Mouse (Mus musculus): ENCODE measurements around the gene Fgf3. TPM values are rescaled to one million over a fixed set of nuclear protein-coding genes. Genes with fewer than 3 reads are reported as not detected.

Gene Fgf3
- 2.0 and 3.2 TPM in 2 replicates for polyA plus RNA-seq (2014; fragmentation: Nextera tagmentation; extraction: Ambion mirVana)

DNA sequence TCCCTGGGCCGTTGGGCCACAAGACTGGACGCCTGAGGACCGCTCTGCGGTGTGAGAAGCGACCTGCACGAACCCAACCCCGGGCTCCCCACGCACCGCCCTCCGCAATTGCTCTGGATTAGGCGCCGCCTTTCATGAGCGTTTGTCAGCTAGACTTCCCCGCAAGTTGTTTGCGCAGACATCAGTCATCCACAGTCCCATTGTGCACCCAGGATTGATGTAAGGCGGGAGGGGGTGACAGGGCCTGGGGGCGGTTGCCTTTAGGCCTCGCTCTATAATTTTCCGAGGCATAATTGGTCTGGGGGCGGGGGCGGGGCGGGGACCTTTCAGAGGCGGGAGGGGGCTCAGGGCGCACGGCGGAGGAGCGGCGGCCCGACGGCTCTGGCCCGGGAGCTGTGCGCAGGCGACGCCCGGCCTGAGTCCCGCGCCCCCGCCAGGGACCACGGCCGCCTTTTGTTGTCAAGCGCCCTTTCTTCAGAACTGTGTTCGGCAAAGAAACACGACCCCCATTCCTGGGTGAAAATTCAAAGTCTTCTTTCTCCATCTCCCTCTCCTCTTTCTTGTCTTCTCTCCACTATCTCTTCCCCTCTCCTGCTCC, at the start of gene Fgf3:
Fgf3 (plus strand) TSS at position 193 of the 598 bp plus-strand sequence.
- Histone ChIP-seq H3K4me3 (ENCODE audit: low read depth, low read length) (peak within 1 kb of the TSS; percentile 38), H3K36me3 (ENCODE audit: control insufficient read depth, insufficient read depth, low read length) (no peaks in the 10 kb centered on the region), H3K4me2 (ENCODE audit: low read length) (peak within 1 kb of the TSS; percentile 58), H3K4me1 (ENCODE audit: control insufficient read depth, insufficient read depth, low read length) (no peaks in the 10 kb centered on the region), H3K9me3 (replicated peaks; ENCODE audit: control insufficient read depth, low read length) (no peaks in the 10 kb centered on the region), H3K27ac (ENCODE audit: low read depth, low read length) (no peak within 1 kb of the TSS), H3K27me3 (replicated peaks; ENCODE audit: control insufficient read depth, insufficient read depth, low read length) (peaks cover 55% of the 10 kb centered on the region), H3K9ac (ENCODE audit: low read length) (peak within 1 kb of the TSS; percentile 43)
- ATAC-seq (peak; percentile 46), DNase-seq (ENCODE audit: low spot score) (peak; percentile 33)
- 1% methylated on average over 35 of the region's 43 CpGs for WGBS

DNA sequence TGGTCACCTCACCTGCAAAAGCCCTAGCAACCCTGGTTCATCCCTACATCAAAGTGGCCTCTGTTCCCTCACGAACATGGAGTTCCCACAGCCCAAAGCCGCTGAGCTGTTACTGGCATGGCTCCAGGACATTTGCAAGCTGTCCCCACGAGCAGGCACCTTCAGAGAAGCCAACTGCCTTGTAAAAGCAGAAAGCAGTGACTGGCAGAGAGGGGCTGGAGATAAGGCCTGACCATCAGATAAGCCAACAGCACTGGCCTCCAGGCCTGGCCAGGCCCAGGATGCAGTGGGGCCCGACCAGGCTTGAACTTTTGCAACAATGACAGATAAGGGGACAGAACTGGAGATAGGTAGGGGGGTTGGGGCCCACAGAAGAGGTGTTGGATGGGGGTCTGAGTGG, 49.3 kb upstream of the Fgf3 start:
- no peak overlapping the region for H3K4me3 ChIP-seq (ENCODE audit: low read depth, low read length)
- no peak overlapping the region for H3K4me2 ChIP-seq (ENCODE audit: low read length)
- H3K9me3 ChIP-seq (replicated peaks; ENCODE audit: control insufficient read depth, low read length) = no peaks in the 10 kb centered on the region
- H3K27ac ChIP-seq (ENCODE audit: low read depth, low read length) = no peak overlapping the region
- no peaks in the 10 kb centered on the region for H3K36me3 ChIP-seq (ENCODE audit: control insufficient read depth, insufficient read depth, low read length)
- no peaks in the 10 kb centered on the region for H3K27me3 ChIP-seq (replicated peaks; ENCODE audit: control insufficient read depth, insufficient read depth, low read length)
- WGBS = 50% methylated on average over 4 of the region's 4 CpGs
- ATAC-seq (no peak), DNase-seq (ENCODE audit: low spot score) (peak; percentile 42)
- H3K4me1 ChIP-seq (ENCODE audit: control insufficient read depth, insufficient read depth, low read length) = no peaks in the 10 kb centered on the region
- H3K9ac ChIP-seq (ENCODE audit: low read length) = no peak overlapping the region

DNA sequence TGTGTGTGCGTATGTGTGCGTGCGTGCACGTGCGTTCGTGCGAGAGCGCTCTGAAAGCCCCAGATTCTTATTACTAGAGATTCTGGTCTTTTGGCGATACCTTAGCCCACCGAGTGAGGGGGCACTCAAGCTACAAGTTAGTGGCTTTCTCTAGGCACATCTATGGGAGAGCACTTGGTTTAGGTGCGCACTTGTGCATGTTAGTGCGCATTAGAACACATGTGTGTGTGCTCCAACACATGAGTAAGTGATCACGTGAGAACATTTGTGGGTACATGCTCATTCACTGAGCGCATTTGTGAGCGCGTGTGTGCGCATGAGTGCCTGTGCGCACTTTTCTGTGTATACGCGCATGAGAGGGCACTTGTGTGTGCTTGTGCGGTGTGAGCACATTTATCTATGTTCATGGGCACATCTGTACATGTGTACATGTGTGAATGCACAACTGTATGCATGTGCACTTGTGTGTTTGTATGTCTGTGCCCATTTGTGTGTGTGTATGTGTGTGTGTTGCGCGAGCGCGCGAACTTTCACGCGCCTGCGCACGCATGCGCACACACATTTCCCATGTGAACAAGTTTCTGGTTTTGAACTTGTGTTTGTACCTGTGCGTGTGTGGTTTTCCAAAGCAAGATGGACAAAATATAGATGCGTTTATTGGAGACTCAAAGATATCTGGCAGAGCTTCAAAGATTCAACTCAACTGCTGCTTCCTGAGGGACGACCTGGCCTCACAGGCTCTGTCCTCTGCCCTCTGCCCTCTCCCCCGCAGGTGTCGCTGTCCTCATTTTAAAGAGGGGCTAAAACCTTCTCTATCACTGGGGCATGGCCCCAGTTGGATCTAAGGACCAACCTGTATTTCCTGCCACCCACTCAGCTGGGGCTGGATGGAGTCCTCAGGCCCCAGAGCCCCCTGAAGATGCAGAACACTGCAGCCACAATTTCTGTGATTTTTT, 48.0 kb upstream of the Fgf3 start:
- ATAC-seq (0 out of 2 replicates have a peak, but pooled peaks have one; percentile 34), DNase-seq (ENCODE audit: low spot score) (peak; percentile 19)
- Histone ChIP-seq H3K4me2 (ENCODE audit: low read length) (peak overlapping the region; percentile 32), H3K9ac (ENCODE audit: low read length) (no peak overlapping the region), H3K9me3 (replicated peaks; ENCODE audit: control insufficient read depth, low read length) (no peaks in the 10 kb centered on the region), H3K4me1 (ENCODE audit: control insufficient read depth, insufficient read depth, low read length) (no peaks in the 10 kb centered on the region), H3K36me3 (ENCODE audit: control insufficient read depth, insufficient read depth, low read length) (no peaks in the 10 kb centered on the region), H3K27me3 (replicated peaks; ENCODE audit: control insufficient read depth, insufficient read depth, low read length) (no peaks in the 10 kb centered on the region), H3K4me3 (ENCODE audit: low read depth, low read length) (peak overlapping the region; percentile 3; the same call in 1 of the 2 replicates), H3K27ac (ENCODE audit: low read depth, low read length) (no peak overlapping the region)
- 55% methylated on average over 36 of the region's 36 CpGs for WGBS

DNA sequence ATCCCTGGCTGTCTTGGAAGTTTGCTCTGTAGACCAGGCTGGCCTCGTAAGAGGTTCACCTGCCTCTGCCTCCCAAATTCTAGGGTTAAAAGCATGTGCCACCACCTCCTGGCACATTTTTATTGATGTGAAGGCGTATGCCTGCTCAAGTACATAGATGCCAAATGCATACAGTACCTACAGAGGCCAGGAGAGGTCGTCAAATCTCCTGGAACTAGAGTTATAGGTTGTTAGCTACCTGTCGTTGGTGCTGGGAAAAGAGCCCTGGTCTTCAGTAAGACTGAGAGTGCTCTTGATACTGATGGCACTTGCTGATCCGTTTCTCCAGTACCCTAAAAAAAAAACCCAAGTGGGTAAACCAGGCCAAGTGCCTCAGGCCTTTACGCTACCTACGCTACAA, 46.5 kb upstream of the Fgf3 start:
- Histone ChIP-seq H3K27me3 (replicated peaks; ENCODE audit: control insufficient read depth, insufficient read depth, low read length) (no peaks in the 10 kb centered on the region), H3K27ac (ENCODE audit: low read depth, low read length) (no peak overlapping the region), H3K9ac (ENCODE audit: low read length) (no peak overlapping the region), H3K4me1 (ENCODE audit: control insufficient read depth, insufficient read depth, low read length) (no peaks in the 10 kb centered on the region), H3K4me3 (ENCODE audit: low read depth, low read length) (no peak overlapping the region), H3K9me3 (replicated peaks; ENCODE audit: control insufficient read depth, low read length) (no peaks in the 10 kb centered on the region), H3K36me3 (ENCODE audit: control insufficient read depth, insufficient read depth, low read length) (no peaks in the 10 kb centered on the region), H3K4me2 (ENCODE audit: low read length) (no peak overlapping the region)
- WGBS = 87% methylated on average over 7 of the region's 7 CpGs
- DNase-seq (ENCODE audit: low spot score) (no peak), ATAC-seq (no peak)

DNA sequence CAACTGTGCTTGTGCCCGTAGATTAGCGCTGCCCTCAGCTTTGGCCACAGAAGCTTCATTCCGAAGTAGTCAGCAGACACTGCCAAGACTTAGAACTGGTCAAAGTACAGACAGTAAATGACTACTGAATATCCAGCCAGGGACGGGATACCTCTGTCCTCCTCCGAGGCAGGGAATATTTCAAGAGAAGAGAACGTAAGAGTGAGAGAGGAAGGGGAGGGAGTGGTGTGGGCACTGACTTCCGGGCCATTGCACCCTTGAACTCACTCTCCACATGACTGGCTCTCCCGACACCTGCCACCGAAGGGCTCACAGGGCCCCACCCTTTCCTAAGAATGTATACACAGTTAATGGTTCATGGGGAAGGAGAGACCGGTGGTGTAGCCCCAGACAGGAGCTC, 44.6 kb upstream of the Fgf3 start:
- no peak overlapping the region for H3K27ac ChIP-seq (ENCODE audit: low read depth, low read length)
- no peak for DNase-seq (ENCODE audit: low spot score)
- H3K9me3 ChIP-seq (replicated peaks; ENCODE audit: control insufficient read depth, low read length) = no peaks in the 10 kb centered on the region
- H3K27me3 ChIP-seq (replicated peaks; ENCODE audit: control insufficient read depth, insufficient read depth, low read length) = no peaks in the 10 kb centered on the region
- H3K4me1 ChIP-seq (ENCODE audit: control insufficient read depth, insufficient read depth, low read length) = no peaks in the 10 kb centered on the region
- no peak overlapping the region for H3K4me3 ChIP-seq (ENCODE audit: low read depth, low read length)
- H3K9ac ChIP-seq (ENCODE audit: low read length) = no peak overlapping the region
- ATAC-seq = no peak
- H3K4me2 ChIP-seq (ENCODE audit: low read length) = no peak overlapping the region
- WGBS = 88% methylated on average over 10 of the region's 10 CpGs
- no peaks in the 10 kb centered on the region for H3K36me3 ChIP-seq (ENCODE audit: control insufficient read depth, insufficient read depth, low read length)

DNA sequence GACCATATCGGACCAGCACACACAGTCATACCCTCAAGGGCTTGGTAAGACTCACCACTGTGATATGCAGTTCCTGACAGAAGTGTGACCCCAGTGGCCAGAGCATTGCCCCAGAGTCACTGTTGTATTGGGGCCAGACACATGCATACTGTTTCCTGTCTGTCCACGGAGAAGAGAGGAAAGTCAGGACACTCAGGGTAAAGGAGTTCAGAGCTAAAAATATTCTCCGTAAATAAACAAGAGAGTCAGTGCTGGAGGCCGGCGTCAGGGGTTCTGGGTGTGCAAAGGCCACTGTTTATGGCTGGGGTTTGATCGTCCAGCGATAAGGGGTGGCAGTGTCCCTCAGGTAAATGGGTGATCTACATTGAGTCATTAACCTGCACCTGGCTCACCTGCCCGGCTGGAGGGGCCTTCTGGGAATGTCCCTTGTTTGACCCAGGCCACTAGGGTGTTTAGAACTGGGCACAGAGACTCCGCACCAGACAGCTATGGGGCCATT, 41.9 kb upstream of the Fgf3 start:
- H3K9ac ChIP-seq (ENCODE audit: low read length) = no peak overlapping the region
- WGBS = 85% methylated on average over 9 of the region's 9 CpGs
- DNase-seq (ENCODE audit: low spot score) (no peak), ATAC-seq (no peak)
- H3K27ac ChIP-seq (ENCODE audit: low read depth, low read length) = no peak overlapping the region
- no peaks in the 10 kb centered on the region for H3K36me3 ChIP-seq (ENCODE audit: control insufficient read depth, insufficient read depth, low read length)
- no peaks in the 10 kb centered on the region for H3K27me3 ChIP-seq (replicated peaks; ENCODE audit: control insufficient read depth, insufficient read depth, low read length)
- no peaks in the 10 kb centered on the region for H3K9me3 ChIP-seq (replicated peaks; ENCODE audit: control insufficient read depth, low read length)
- no peak overlapping the region for H3K4me3 ChIP-seq (ENCODE audit: low read depth, low read length)
- no peak overlapping the region for H3K4me2 ChIP-seq (ENCODE audit: low read length)
- no peaks in the 10 kb centered on the region for H3K4me1 ChIP-seq (ENCODE audit: control insufficient read depth, insufficient read depth, low read length)

DNA sequence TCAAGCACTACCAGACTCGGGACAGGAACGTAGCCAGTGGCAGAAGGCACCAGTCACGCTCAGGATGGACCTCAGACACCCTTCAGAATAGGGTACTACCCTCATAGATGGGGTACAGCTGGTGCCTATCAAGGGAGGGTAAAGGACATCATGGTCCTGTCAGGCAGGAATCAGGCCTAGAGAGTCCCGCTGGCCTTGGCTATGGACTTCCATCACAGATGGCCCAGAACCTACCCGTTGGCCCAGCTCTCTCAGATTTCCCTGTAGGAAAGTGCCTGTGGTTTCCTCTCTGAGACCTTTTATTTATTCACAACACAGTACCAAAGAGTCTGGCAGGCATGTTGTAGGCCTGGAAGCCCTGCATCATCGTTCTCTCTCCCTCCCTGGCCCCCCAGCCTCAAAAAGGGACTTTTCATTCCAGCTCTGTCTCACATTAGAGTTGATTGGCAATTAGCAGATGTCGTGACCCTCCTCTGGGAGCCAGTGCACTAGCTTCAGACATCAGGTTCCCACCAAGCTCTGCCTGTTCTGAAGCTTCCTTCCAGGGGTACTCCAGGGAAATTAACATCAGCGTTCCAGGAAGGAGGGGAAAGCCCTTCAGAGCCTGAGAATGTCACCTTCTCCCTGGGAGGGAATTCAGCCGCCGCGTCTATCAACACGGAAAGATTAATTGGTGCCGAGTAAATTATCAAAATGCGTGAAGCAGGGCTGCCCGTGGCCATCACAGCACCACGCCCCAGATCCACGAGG, 40.7 kb upstream of the Fgf3 start:
- no peak overlapping the region for H3K4me2 ChIP-seq (ENCODE audit: low read length)
- no peaks in the 10 kb centered on the region for H3K4me1 ChIP-seq (ENCODE audit: control insufficient read depth, insufficient read depth, low read length)
- 62% methylated on average over 17 of the region's 17 CpGs for WGBS
- no peaks in the 10 kb centered on the region for H3K9me3 ChIP-seq (replicated peaks; ENCODE audit: control insufficient read depth, low read length)
- H3K9ac ChIP-seq (ENCODE audit: low read length) = no peak overlapping the region
- H3K4me3 ChIP-seq (ENCODE audit: low read depth, low read length) = no peak overlapping the region
- H3K27me3 ChIP-seq (replicated peaks; ENCODE audit: control insufficient read depth, insufficient read depth, low read length) = no peaks in the 10 kb centered on the region
- H3K27ac ChIP-seq (ENCODE audit: low read depth, low read length) = no peak overlapping the region
- H3K36me3 ChIP-seq (ENCODE audit: control insufficient read depth, insufficient read depth, low read length) = no peaks in the 10 kb centered on the region
- no peak for ATAC-seq
- DNase-seq (ENCODE audit: low spot score) = peak; percentile 8

DNA sequence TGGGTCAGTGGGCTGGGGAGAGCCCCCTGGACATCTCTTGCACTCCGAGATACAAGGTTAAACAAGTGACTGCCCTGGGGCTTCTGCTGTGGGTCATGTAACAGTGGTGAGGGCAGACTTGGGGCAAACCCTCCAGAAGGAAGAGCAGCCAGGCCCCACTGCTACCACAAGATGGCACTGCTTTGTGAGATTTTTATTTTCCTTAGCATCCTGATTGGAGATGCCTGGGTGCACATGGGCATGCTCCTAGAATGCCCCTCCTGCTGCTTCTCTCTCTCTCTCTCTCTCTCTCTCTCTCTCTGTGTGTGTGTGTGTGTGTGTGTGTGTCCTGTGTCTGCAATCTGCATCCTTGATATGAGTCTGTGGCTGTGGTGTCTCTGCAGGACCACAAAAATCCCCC, 39.4 kb upstream of the Fgf3 start:
- Histone ChIP-seq H3K4me1 (ENCODE audit: control insufficient read depth, insufficient read depth, low read length) (no peaks in the 10 kb centered on the region), H3K4me2 (ENCODE audit: low read length) (no peak overlapping the region)
- peak; percentile 77 for DNase-seq (ENCODE audit: low spot score)

More for the DNA sequence above, 39.4 kb upstream of the Fgf3 start:
- H3K36me3 ChIP-seq (ENCODE audit: control insufficient read depth, insufficient read depth, low read length) = no peaks in the 10 kb centered on the region
- no peaks in the 10 kb centered on the region for H3K27me3 ChIP-seq (replicated peaks; ENCODE audit: control insufficient read depth, insufficient read depth, low read length)
- H3K27ac ChIP-seq (ENCODE audit: low read depth, low read length) = no peak overlapping the region
- no peak overlapping the region for H3K9ac ChIP-seq (ENCODE audit: low read length)
- H3K9me3 ChIP-seq (replicated peaks; ENCODE audit: control insufficient read depth, low read length) = no peaks in the 10 kb centered on the region
- H3K4me3 ChIP-seq (ENCODE audit: low read depth, low read length) = no peak overlapping the region
- ATAC-seq = peak; percentile 54; the same call in 1 of the 2 replicates
- 46% methylated on average over 1 of the region's 1 CpGs for WGBS

All from forebrain, embryonic 14.5 days (tissue).